Mouse (Mus musculus): ENCODE data around the gene Mta1.

GRCm38 (mm10) chr12:113097749-113098281 lies at the start of gene Mta1:
- TF ChIP-seq CTCF (IDR thresholded peaks at IDR 0.05; ENCODE audit: low read depth, low read length) (no peak), GATA1 (IDR thresholded peaks at IDR 0.05; ENCODE audit: borderline replicate concordance, low read length) (no peak), GATA2 (IDR thresholded peaks at IDR 0.05; ENCODE audit: borderline replicate concordance, low read depth, low read length) (no peak), TAL1 (conservative IDR thresholded peaks at IDR 0.05; ENCODE audit: low read depth, low read length) (no peak), POLR2AphosphoS5 (IDR thresholded peaks at IDR 0.05; ENCODE audit: insufficient replicate concordance, low read depth, low read length) (no peak)
